Mouse (Mus musculus): Measurements from ENCODE around the gene Rlim. TPM values are rescaled to one million over a fixed set of nuclear protein-coding genes. Genes with fewer than 3 reads are reported as not detected.

The Rlim gene
- total RNA-seq (2021) = 10 to 100 TPM; 19.0 to 19.2 TPM
- long read RNA-seq, experiment 1, full-length matches to known transcripts = 1 of 2 reads
- long read RNA-seq, experiment 1, partial matches to known transcripts = 0 of 2 reads
- long read RNA-seq, experiment 1, other reads (novel, unspliced or antisense) = 1 of 2 reads
- long read RNA-seq, experiment 2, full-length matches to known transcripts = 2 of 3 reads
- long read RNA-seq, experiment 2, partial matches to known transcripts = 0 of 3 reads
- long read RNA-seq, experiment 2, other reads (novel, unspliced or antisense) = 1 of 3 reads

- intact Hi-C loops (cut with DNase I; ENCODE audit: low total_unique reads) = no loop called here
- DNase-seq = peak; percentile 92
Observed at GRCm38 (mm10) chrX:103981169-103981689, at the start of gene Rlim. Gene Rlim (minus strand): TSS chrX:103981284.

- DNase-seq = no peak
- intact Hi-C loops (cut with DNase I; ENCODE audit: low total_unique reads) = no loop called here
Observed at GRCm38 (mm10) chrX:104017196-104017595, 36.1 kb upstream of the Rlim start.

GRCm38 (mm10) chrX:104015048-104015447, 34.0 kb upstream of the Rlim start:
- intact Hi-C loops (cut with DNase I; ENCODE audit: low total_unique reads) = no loop called here

GRCm38 (mm10) chrX:104013318-104013811, 32.3 kb upstream of the Rlim start:
- intact Hi-C loops (cut with DNase I; ENCODE audit: low total_unique reads) = no loop called here
- no peak for DNase-seq

More at GRCm38 (mm10) chrX:104015048-104015447, 34.0 kb upstream of the Rlim start:
- no peak for DNase-seq

- intact Hi-C loops (cut with DNase I; ENCODE audit: low total_unique reads) = no loop called here
- DNase-seq = no peak
Observed at GRCm38 (mm10) chrX:103994741-103995140, 13.7 kb upstream of the Rlim start.

- intact Hi-C loops (cut with DNase I; ENCODE audit: low total_unique reads) = no loop called here
- DNase-seq = no peak
Observed at GRCm38 (mm10) chrX:103993864-103994263, 12.8 kb upstream of the Rlim start.

- intact Hi-C loops (cut with DNase I; ENCODE audit: low total_unique reads) = no loop called here
- DNase-seq = no peak
Observed at GRCm38 (mm10) chrX:103991702-103992101, 10.6 kb upstream of the Rlim start.

GRCm38 (mm10) chrX:103990392-103990791, 9.3 kb upstream of the Rlim start:
- intact Hi-C loops (cut with DNase I; ENCODE audit: low total_unique reads) = no loop called here
- DNase-seq = no peak

GRCm38 (mm10) chrX:103987215-103987964, 6.3 kb upstream of the Rlim start:
- DNase-seq = no peak

GRCm38 (mm10) chrX:103986159-103986558, 5.1 kb upstream of the Rlim start:
- DNase-seq = no peak
- intact Hi-C loops (cut with DNase I; ENCODE audit: low total_unique reads) = no loop called here

More at GRCm38 (mm10) chrX:103987215-103987964, 6.3 kb upstream of the Rlim start:
- intact Hi-C loops (cut with DNase I; ENCODE audit: low total_unique reads) = no loop called here

- intact Hi-C loops (cut with DNase I; ENCODE audit: low total_unique reads) = no loop called here
- no peak for DNase-seq
Observed at GRCm38 (mm10) chrX:103984992-103985391, 3.9 kb upstream of the Rlim start.

GRCm38 (mm10) chrX:103981806-103982205, 722 bp upstream of the Rlim start:
- no peak for DNase-seq
- intact Hi-C loops (cut with DNase I; ENCODE audit: low total_unique reads) = no loop called here

- intact Hi-C loops (cut with DNase I; ENCODE audit: low total_unique reads) = no loop called here
Observed at GRCm38 (mm10) chrX:103980590-103981168, 405 bp downstream of the Rlim start.

GRCm38 (mm10) chrX:103980036-103980435, 1.0 kb downstream of the Rlim start:
- intact Hi-C loops (cut with DNase I; ENCODE audit: low total_unique reads) = no loop called here
- DNase-seq = no peak

More at GRCm38 (mm10) chrX:103980590-103981168, 405 bp downstream of the Rlim start:
- DNase-seq = peak; percentile 21

- no peak for DNase-seq
- intact Hi-C loops (cut with DNase I; ENCODE audit: low total_unique reads) = no loop called here
Observed at GRCm38 (mm10) chrX:103939701-103940100, 41.4 kb downstream of the Rlim start.

GRCm38 (mm10) chrX:103937333-103937732, 43.8 kb downstream of the Rlim start:
- intact Hi-C loops (cut with DNase I; ENCODE audit: low total_unique reads) = no loop called here
- no peak for DNase-seq

GRCm38 (mm10) chrX:103922436-103922835, 58.6 kb downstream of the Rlim start:
- DNase-seq = no peak
- intact Hi-C loops (cut with DNase I; ENCODE audit: low total_unique reads) = no loop called here

GRCm38 (mm10) chrX:103918954-103919353, 62.1 kb downstream of the Rlim start:
- peak; percentile 11 for DNase-seq
- intact Hi-C loops (cut with DNase I; ENCODE audit: low total_unique reads) = no loop called here

- intact Hi-C loops (cut with DNase I; ENCODE audit: low total_unique reads) = no loop called here
- DNase-seq = peak; percentile 28
Observed at GRCm38 (mm10) chrX:103914790-103915189, 66.3 kb downstream of the Rlim start.

All from gastrocnemius, postnatal 14 days (tissue).